Mouse (Mus musculus) megakaryocyte, embryonic 14.5 days (primary cell): ENCODE data around the gene Kmt2b.

Experiments used
- FLI1 ChIP-seq: IDR thresholded peaks from 2 replicates; pipeline ENCODE4 v1.6.1; 2012; ENCODE audit warnings: low read length, inconsistent platforms, mixed read lengths
- GATA1 ChIP-seq: IDR thresholded peaks from 3 replicates; pipeline ENCODE4 v1.6.1; 2012; ENCODE audit warnings: mixed read lengths, low read length, inconsistent platforms, borderline replicate concordance

DNA sequence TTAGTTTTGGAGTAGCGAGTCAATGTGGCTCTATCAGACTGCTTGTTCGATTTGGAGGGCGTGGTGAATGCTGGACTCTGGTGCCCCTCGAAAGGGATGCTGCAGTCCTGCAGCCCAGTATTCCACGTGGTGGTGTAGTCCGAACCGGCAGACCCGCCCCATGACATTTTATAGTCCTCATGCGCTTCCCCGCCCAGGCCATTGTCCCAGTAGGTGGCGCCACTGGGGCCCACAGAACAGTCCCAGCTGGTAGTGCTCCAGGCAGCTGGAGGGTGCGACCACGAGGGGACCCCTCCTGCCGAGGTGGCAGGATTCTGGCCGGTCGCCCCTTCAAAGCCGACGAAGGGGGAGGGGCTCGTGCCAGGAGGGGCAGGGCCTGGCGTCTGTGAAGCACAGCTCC is 46.1 kb upstream of the Kmt2b start:
- TF ChIP-seq FLI1: no peak
- TF ChIP-seq GATA1: no peak
